Mouse (Mus musculus): ENCODE measurements around the gene Rarres1. TPM values are rescaled to one million over a fixed set of nuclear protein-coding genes. Genes with fewer than 3 reads are reported as not detected.
A peak's percentile ranks its signal among the peaks of the same experiment; 100 is the strongest.

Rarres1 gene
- total RNA-seq (2021), result 1 to 10 TPM; 2.4 to 2.7 TPM
- long read RNA-seq, experiment 1, transcript Rarres1-201 (6 exons, 1,325 nt), result major isoform, 10 of 10 reads
- long read RNA-seq, experiment 1, partial matches to known transcripts, result 0 of 10 reads
- long read RNA-seq, experiment 1, other reads (novel, unspliced or antisense), result 0 of 10 reads
- long read RNA-seq, experiment 2, transcript Rarres1-201 (6 exons, 1,325 nt), result major isoform, 7 of 7 reads
- long read RNA-seq, experiment 2, partial matches to known transcripts, result 0 of 7 reads
- long read RNA-seq, experiment 2, other reads (novel, unspliced or antisense), result 0 of 7 reads

GRCm38 (mm10) chr3:67515274-67515801 lies at the start of gene Rarres1:
TSS of gene Rarres1 (minus strand) at chr3:67515523.
- peak; percentile 25 to 31 for DNase-seq (ENCODE audit: low spot score in 2 of 2)

- DNase-seq (ENCODE audit: low spot score in 2 of 2), result no peak
Measured at GRCm38 (mm10) chr3:67564731-67565357, 49.5 kb upstream of the Rarres1 start.

GRCm38 (mm10) chr3:67557718-67558354 lies 42.5 kb upstream of the Rarres1 start:
- no peak for DNase-seq (ENCODE audit: low spot score in 2 of 2)

GRCm38 (mm10) chr3:67557200-67557651 lies 41.9 kb upstream of the Rarres1 start:
- no peak for DNase-seq (ENCODE audit: low spot score in 2 of 2)

GRCm38 (mm10) chr3:67555211-67555610 lies 39.9 kb upstream of the Rarres1 start:
- no peak for DNase-seq (ENCODE audit: low spot score in 2 of 2)

- no peak for DNase-seq (ENCODE audit: low spot score in 2 of 2)
Measured at GRCm38 (mm10) chr3:67553927-67554448, 38.7 kb upstream of the Rarres1 start.

DNA sequence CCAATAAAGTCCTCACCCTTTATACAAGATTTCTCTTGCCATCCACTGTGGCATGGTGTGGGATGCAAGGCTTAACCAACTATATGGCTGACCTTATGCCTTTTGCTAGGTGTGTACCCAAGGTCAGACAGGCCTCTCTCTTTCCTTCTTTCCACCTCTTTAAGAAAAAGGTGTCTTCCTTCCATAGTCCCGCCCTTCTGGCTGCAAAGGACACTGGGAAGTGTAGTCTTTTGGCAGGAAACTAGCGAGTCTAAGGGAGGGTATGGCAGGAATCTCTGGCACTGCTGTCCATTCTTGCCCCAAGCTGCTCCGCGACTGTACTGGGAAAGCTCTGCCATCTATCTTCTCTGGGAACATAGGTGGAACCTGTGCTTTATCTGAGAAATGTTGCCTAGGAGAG lies 38.0 kb upstream of the Rarres1 start:
- no peak for DNase-seq (ENCODE audit: low spot score in 2 of 2)

DNA sequence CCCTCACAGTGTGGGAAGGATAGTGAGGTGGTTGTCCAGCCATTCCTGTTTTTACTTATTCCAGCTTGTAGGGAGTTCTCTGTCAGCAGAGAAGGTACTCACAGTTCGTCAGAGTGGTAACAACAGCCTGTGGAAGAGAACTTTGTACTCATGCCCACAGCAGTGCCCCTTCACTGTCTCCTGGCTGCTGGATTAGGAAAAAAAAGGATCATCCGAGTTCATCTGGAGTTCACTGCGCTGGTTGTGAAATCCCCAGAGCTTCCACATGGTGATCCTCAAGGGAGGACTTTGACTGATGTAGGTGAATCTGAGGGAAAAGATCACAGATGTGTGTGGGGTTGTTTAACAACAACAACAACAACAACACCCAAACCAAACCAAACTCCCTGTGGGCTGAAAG lies 35.9 kb upstream of the Rarres1 start:
- no peak for DNase-seq (ENCODE audit: low spot score in 2 of 2)

DNA sequence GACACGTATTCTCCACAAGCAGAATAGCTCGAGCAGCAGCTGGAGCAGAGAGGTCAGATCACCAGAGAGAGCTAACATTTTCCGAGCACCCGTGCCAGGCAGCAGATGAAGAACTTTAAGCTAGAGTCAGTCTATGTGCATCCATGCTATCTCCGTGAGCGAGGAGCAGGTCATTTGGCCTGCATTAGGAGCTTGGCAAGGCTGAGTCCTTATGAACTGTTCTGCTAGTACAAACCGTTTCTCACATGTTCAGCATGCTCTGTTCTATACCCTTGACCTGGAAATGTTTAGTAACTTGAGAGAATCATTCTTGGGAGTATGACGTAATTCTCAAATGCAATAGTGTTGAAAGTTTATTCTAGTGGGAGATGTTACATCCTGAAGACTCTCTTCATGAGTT lies 28.3 kb upstream of the Rarres1 start:
- no peak for DNase-seq (ENCODE audit: low spot score in 2 of 2)

DNA sequence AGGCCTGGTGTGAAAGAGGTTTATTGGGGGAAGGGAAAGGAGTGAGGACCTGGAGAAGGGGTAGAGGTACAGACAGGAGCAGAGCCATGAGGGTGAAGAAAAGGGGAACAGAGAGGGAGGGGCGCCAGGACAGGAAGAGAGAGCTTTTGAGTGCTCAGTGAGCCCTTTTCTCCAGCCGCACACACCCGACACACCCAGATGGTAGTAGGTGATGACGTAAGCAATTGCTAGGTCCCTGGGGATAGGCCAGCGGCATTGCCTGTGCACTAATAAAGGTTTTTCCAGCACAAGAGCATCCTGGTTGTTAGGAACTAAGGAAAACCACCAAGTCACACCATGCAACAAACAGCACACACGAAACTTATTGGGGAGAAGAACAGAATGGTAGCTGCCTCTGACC lies 9.4 kb upstream of the Rarres1 start:
- no peak for DNase-seq (ENCODE audit: low spot score in 2 of 2)

GRCm38 (mm10) chr3:67522709-67523108 lies 7.4 kb upstream of the Rarres1 start:
- DNase-seq (ENCODE audit: low spot score in 2 of 2), result no peak

DNA sequence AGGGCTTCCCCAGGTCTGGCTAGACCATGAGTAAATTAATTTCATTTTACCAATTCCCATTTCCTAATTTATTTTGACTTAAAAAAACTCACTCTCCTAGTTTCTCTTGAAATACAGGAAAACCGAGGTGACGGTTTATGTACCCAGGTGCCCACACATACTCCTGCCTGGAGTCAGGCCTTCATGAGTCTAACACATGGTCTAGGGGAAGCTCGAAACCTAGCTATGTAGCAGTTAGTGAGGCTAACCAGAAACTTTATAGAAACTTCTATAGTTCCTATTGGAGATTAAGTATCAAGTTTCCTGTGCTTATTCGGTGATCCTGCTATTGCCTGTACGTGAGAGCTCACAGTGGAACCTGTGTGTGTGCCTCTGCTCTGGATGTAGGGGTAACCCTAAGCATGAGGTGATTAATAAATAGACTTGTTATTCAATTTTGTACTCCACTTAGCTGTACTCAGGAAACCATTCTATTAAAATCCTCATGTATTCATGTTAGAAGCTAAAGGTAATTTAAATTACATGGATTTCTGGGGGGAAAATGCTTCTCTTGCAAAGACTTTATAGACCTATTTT lies 5.3 kb upstream of the Rarres1 start:
- no peak for DNase-seq (ENCODE audit: low spot score in 2 of 2)

DNA sequence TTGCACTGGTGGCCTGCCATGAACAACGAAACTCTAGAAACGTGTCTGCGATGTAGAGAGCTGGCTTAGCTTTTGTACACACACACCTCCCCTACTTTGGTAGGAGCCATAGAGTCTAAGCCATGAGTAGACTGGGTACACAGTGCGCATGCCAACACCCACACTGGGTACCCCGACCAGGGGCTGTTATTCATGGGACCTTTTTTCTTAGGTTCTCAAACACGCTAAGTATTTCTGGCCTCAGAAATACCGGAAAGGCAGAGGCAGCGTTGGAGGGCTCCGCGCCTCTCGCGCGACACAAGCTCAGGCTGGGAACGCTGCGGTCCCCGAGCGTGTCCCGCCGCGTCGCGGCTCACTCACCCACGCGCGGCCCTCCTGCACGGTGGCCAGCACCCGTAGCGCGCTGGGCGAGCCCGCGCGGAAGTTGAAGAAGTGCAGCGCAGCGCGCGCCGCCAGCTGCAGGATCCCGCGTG lies 486 bp downstream of the Rarres1 start:
- DNase-seq (ENCODE audit: low spot score in 2 of 2), result peak in 1 of 2 experiments; percentile 29

GRCm38 (mm10) chr3:67512807-67513206 lies 2.5 kb downstream of the Rarres1 start:
- peak; percentile 30 to 70 for DNase-seq (ENCODE audit: low spot score in 2 of 2)

DNA sequence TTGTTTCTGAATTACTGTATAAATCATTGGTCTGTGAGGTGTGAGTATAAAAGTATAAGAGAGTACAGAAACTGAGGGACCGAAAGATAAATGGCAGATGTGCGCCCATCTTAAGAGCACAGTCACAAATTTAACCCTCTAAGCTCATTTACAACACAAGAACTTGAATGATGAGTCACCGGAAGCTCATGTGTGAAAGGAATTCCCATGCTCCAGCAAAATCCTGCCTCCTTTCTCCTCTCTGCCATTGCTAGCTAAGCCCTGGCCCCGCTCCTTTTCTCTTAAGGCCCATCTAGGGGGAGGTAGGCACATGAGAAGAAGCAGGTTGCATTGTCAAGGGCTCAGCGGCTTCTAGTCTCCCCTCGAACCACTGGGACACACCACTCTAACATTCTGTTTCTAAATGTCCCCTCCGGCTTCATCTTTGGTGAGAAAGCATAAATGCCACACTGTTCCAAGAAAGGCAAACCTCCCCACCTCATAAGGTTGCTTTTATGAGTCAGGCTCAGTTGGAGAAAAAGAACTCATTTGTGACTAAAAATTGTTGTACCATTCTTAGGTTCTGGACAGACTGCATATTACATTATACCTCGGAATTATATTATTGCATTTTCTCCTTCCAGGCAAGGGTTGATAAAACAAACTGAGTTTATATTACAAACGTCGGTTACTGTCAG lies 7.0 kb downstream of the Rarres1 start:
- DNase-seq (ENCODE audit: low spot score in 2 of 2), result no peak

DNA sequence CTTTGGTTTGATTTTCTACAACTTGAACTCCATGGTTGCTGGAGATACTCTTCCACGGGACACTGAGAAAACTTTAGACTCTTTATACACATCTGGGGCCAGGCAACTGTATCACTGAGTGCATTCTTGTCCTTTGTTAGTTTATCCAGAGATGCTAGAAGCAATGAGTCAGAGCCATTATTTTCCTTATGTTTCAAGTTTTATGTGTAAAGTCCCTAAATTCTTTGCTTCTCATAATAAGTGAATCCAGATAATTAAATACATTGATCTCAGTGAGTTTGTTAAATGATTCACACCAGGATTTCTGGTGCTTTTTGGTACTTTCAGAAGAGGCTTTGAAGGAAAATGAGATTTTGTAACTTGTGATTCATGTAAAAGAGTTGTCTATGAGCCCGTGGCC lies 10.0 kb downstream of the Rarres1 start:
- no peak for DNase-seq (ENCODE audit: low spot score in 2 of 2)

GRCm38 (mm10) chr3:67503878-67504277 lies 11.4 kb downstream of the Rarres1 start:
- DNase-seq (ENCODE audit: low spot score in 2 of 2), result no peak

GRCm38 (mm10) chr3:67499406-67499791 lies 15.9 kb downstream of the Rarres1 start:
- no peak for DNase-seq (ENCODE audit: low spot score in 2 of 2)

GRCm38 (mm10) chr3:67498773-67499405 lies 16.4 kb downstream of the Rarres1 start:
- DNase-seq (ENCODE audit: low spot score in 2 of 2), result no peak

DNA sequence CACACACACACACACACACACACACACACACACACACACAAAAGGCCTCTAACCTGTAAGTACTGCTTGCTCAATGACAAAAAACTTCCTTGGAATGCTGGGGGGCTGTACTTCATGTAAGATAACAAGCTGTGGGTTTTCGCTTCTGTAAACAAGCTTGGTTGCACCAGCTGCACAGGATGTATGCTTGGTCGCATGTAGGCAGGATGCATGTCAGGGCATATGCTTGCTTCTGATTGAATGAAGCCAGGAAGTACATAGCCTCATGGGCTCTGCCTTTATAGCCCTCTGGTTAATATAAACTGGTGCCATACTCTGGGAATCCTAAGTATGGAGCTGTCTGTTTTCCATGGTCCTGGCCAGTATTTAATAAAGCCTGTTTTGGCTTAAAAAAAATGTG lies 17.3 kb downstream of the Rarres1 start:
- no peak for DNase-seq (ENCODE audit: low spot score in 2 of 2)

Measured in gastrocnemius, postnatal 4 days (tissue).